Mouse (Mus musculus) bone marrow macrophage, adult 2 months (primary cell): ENCODE measurements at regions not wholly inside any gene's neighbourhood (a gene's known extent, or its start where the extent isn't known, plus 50 kb on each side); places are given as distances from the start of the nearest gene placed in this dataset.

Experiments used
- CTCF ChIP-seq: IDR thresholded peaks from 2 replicates; pipeline ENCODE4 v1.5.1; 2012; ENCODE audit warnings: low read depth, mild to moderate bottlenecking, low read length, moderate library complexity
- POLR2A ChIP-seq: IDR thresholded peaks from 2 replicates; pipeline ENCODE4 v1.6.1; 2012; ENCODE audit warnings: mild to moderate bottlenecking, low read depth, low read length, borderline replicate concordance

GRCm38 (mm10) chr17:15882245-15882644 is 51.4 kb upstream of the Rgmb start:
- TF ChIP-seq CTCF (no peak), POLR2A (no peak)
